Mouse (Mus musculus) E14TG2a.4 (cell line): ENCODE results near the gene Cnr1.

ENCODE experiments used
- CTCF ChIP-seq: conservative IDR thresholded peaks from 2 replicates; pipeline ENCODE4 v1.5.1; 2014; ENCODE audit warnings: low read length
- NANOG ChIP-seq: IDR thresholded peaks from 2 replicates; pipeline ENCODE4 v1.6.1; 2014; ENCODE audit warnings: borderline replicate concordance, low read length, mixed read lengths

- TF ChIP-seq CTCF = no peak
- no peak for TF ChIP-seq NANOG
Measured at GRCm38 (mm10) chr4:33927644-33928043, 3.3 kb downstream of the Cnr1 start.
